Mouse (Mus musculus) liver, adult 2 months (tissue): ENCODE measurements around the gene Slc25a18. TPM values are rescaled to one million over a fixed set of nuclear protein-coding genes. Genes with fewer than 3 reads are reported as not detected.

ENCODE experiments used
- DNase-seq: peaks from one replicate; pipeline ENCODE4 v3.0.0-alpha.2; 2011; ENCODE audit warnings: low read depth, low spot score; ENCODE audit errors: extremely low read depth
- H3K27ac ChIP-seq: fragments of 200-500 bp; replicated peaks from 2 replicates; pipeline ENCODE4 v1.5.1; 2012; ENCODE audit warnings: low read depth, mild to moderate bottlenecking, control low read depth, inconsistent platforms, low read length; ENCODE audit not compliant: insufficient read depth
- H3K27me3 ChIP-seq: fragments of 200-500 bp; 2 replicates; pipeline ENCODE4 v1.6.1; 2012; ENCODE audit warnings: mild to moderate bottlenecking, moderate library complexity, low read length, inconsistent platforms; ENCODE audit not compliant: control insufficient read depth, insufficient read depth
- H3K36me3 ChIP-seq: fragments of 200-500 bp; 2 replicates; pipeline ENCODE4 v1.6.1; 2012; ENCODE audit warnings: low read length, inconsistent platforms; ENCODE audit not compliant: control insufficient read depth, insufficient read depth
- H3K4me1 ChIP-seq: fragments of 200-500 bp; 2 replicates; pipeline ENCODE4 v1.6.1; 2011; ENCODE audit warnings: low read length; ENCODE audit not compliant: control insufficient read depth, insufficient read depth
- H3K4me3 ChIP-seq: fragments of 200-500 bp; 2 replicates; pipeline ENCODE4 v1.5.1; 2011; ENCODE audit warnings: low read depth, mild to moderate bottlenecking, control low read depth, low read length, moderate library complexity; ENCODE audit not compliant: insufficient read depth
- H3K79me2 ChIP-seq: fragments of 200-500 bp; 2 replicates; pipeline ENCODE4 v1.6.1; 2012; ENCODE audit warnings: inconsistent platforms, mild to moderate bottlenecking, low read length, moderate library complexity; ENCODE audit not compliant: control insufficient read depth, insufficient read depth
- H3K9ac ChIP-seq: fragments of 200-500 bp; 2 replicates; pipeline ENCODE4 v1.6.1; 2012; ENCODE audit warnings: low read depth, mild to moderate bottlenecking, control low read depth, inconsistent platforms, low read length
- CTCF ChIP-seq: fragments of 200-500 bp; IDR thresholded peaks from 2 replicates; pipeline ENCODE4 v1.5.1; 2011; ENCODE audit warnings: low read depth, low read length, control low read depth
- POLR2A ChIP-seq: fragments of 200-500 bp; IDR thresholded peaks from 2 replicates; pipeline ENCODE4 v1.6.1; 2011; ENCODE audit warnings: low read length, control low read depth; ENCODE audit not compliant: insufficient read depth; ENCODE audit errors: extremely low read depth
- WGBS: fragments of 180-500 bp; shearing (Covaris S2); methylation state at CpG from one replicate; pipeline ENCODE4 v1.1.7; 2018; 5-methylcytosine and 5-hydroxymethylcytosine counted together
- polyA plus RNA-seq: library from polyadenylated mRNA; depleted of rRNA; stranded (reverse); fragments of >200 nt; gene quantifications from 2 replicates; pipeline ENCODE4 v1.2.3, GENCODE M21; 2012
- total RNA-seq: library from RNA; depleted of rRNA; stranded (reverse); fragments of >200 nt; gene quantifications from 2 replicates; pipeline ENCODE4 v1.2.3, GENCODE M21; 2014

Gene Slc25a18
- total and polyA plus RNA-seq, 2 experiments = not detected

GRCm38 (mm10) chr6:120820144-120820543 lies 46.8 kb downstream of the Slc25a18 start:
- WGBS = 40% methylated on average over 5 of the region's 5 CpGs
- H3K36me3 ChIP-seq = peaks cover 13% of the 10 kb centered on the region; the same call in 1 of the 2 replicates
- TF ChIP-seq CTCF (no peak), POLR2A (no peak)
- peaks cover 8% of the 10 kb centered on the region for H3K4me1 ChIP-seq
- H3K27ac ChIP-seq = no peak overlapping the region
- no peak overlapping the region for H3K9ac ChIP-seq
- no peaks in the 10 kb centered on the region for H3K27me3 ChIP-seq
- peaks cover 15% of the 10 kb centered on the region; the same call in 1 of the 2 replicates for H3K79me2 ChIP-seq
- no peak overlapping the region for H3K4me3 ChIP-seq
- no peak for DNase-seq

GRCm38 (mm10) chr6:120820941-120821340 lies 47.6 kb downstream of the Slc25a18 start:
- WGBS = 43% methylated on average over 1 of the region's 1 CpGs
- TF ChIP-seq CTCF (no peak), POLR2A (no peak)
- peaks cover 8% of the 10 kb centered on the region for H3K4me1 ChIP-seq

GRCm38 (mm10) chr6:120821715-120822114 lies 48.3 kb downstream of the Slc25a18 start:
- H3K4me1 ChIP-seq = peaks cover 8% of the 10 kb centered on the region
- H3K27ac ChIP-seq = no peak overlapping the region
- no peaks in the 10 kb centered on the region for H3K27me3 ChIP-seq
- no peak for TF ChIP-seq POLR2A
- TF ChIP-seq CTCF = no peak
- 0 out of 2 replicates have a peak overlapping the region, but pooled peaks have one; percentile 10 for H3K9ac ChIP-seq
- H3K4me3 ChIP-seq = peak overlapping the region; percentile 99
- DNase-seq = no peak
- WGBS = 9% methylated on average over 5 of the region's 5 CpGs
- H3K36me3 ChIP-seq = peaks cover 13% of the 10 kb centered on the region; the same call in 1 of the 2 replicates
- peaks cover 15% of the 10 kb centered on the region; the same call in 1 of the 2 replicates for H3K79me2 ChIP-seq

More at GRCm38 (mm10) chr6:120820941-120821340, 47.6 kb downstream of the Slc25a18 start:
- no peak overlapping the region for H3K9ac ChIP-seq
- H3K27me3 ChIP-seq = no peaks in the 10 kb centered on the region
- no peak overlapping the region for H3K27ac ChIP-seq
- peaks cover 13% of the 10 kb centered on the region; the same call in 1 of the 2 replicates for H3K36me3 ChIP-seq
- H3K79me2 ChIP-seq = peaks cover 15% of the 10 kb centered on the region; the same call in 1 of the 2 replicates
- DNase-seq = no peak
- H3K4me3 ChIP-seq = no peak overlapping the region

GRCm38 (mm10) chr6:120822307-120822928 lies 49.0 kb downstream of the Slc25a18 start, which contains the start of gene Atp6v1e1:
Gene Atp6v1e1, minus strand, starts transcription at chr6:120822793.
- Histone ChIP-seq H3K27ac (peak within 1 kb of the TSS; percentile 95), H3K36me3 (peaks cover 10% of the 10 kb centered on the region; the same call in 1 of the 2 replicates), H3K79me2 (peaks cover 15% of the 10 kb centered on the region; the same call in 1 of the 2 replicates), H3K4me3 (peak within 1 kb of the TSS; percentile 99), H3K27me3 (no peaks in the 10 kb centered on the region), H3K4me1 (peaks cover 8% of the 10 kb centered on the region), H3K9ac (peak within 1 kb of the TSS; percentile 98)
- peak; percentile 94 for DNase-seq
- peak; percentile 88 for TF ChIP-seq POLR2A
- no peak for TF ChIP-seq CTCF
- WGBS = under 1% methylated on average over 41 of the region's 41 CpGs

- Histone ChIP-seq H3K4me3 (peak overlapping the region; percentile 15; the same call in 1 of the 2 replicates), H3K27me3 (no peaks in the 10 kb centered on the region), H3K4me1 (peaks cover 8% of the 10 kb centered on the region), H3K27ac (peak overlapping the region; percentile 79), H3K36me3 (peaks cover 4% of the 10 kb centered on the region; the same call in 1 of the 2 replicates), H3K79me2 (peaks cover 15% of the 10 kb centered on the region; the same call in 1 of the 2 replicates), H3K9ac (peak overlapping the region; percentile 49; the same call in 1 of the 2 replicates)
- peak; percentile 63 for DNase-seq
- no peak for TF ChIP-seq CTCF
- TF ChIP-seq POLR2A = no peak
- 32% methylated on average over 10 of the region's 10 CpGs for WGBS
Observed at GRCm38 (mm10) chr6:120822937-120823614, 49.7 kb downstream of the Slc25a18 start.
